Mouse (Mus musculus): Measurements from ENCODE around the gene Ube2o. TPM values are rescaled to one million over a fixed set of nuclear protein-coding genes. Genes with fewer than 3 reads are reported as not detected.

Gene Ube2o
- polyA plus RNA-seq (2014; fragmentation: Nextera tagmentation; extraction: Ambion mirVana) = 17.2 and 17.4 TPM in 2 replicates

GRCm38 (mm10) chr11:116581376-116581814, at the start of gene Ube2o:
Gene Ube2o (minus strand): TSS chr11:116581447.
- H3K27ac ChIP-seq (replicated peaks; ENCODE audit: low read depth, low read length) = peak within 1 kb of the TSS; percentile 73
- no peaks in the 10 kb centered on the region for H3K9me3 ChIP-seq (replicated peaks; ENCODE audit: control insufficient read depth, low read length)
- H3K4me1 ChIP-seq (ENCODE audit: control insufficient read depth, insufficient read depth, low read length) = peaks cover 2% of the 10 kb centered on the region; the same call in 1 of the 2 replicates
- H3K36me3 ChIP-seq (replicated peaks; ENCODE audit: control insufficient read depth, insufficient read depth, low read depth, low read length) = no peaks in the 10 kb centered on the region
- WGBS = 2% methylated on average over 38 of the region's 51 CpGs
- H3K4me3 ChIP-seq (ENCODE audit: low read depth, low read length) = peak within 1 kb of the TSS; percentile 93
- peak within 1 kb of the TSS; percentile 94 for H3K9ac ChIP-seq (replicated peaks; ENCODE audit: low read length)
- DNase-seq (ENCODE audit: low spot score) (peak; percentile 90), ATAC-seq (replicated peaks; ENCODE audit: insufficient number of reproducible peaks, low FRiP score, low TSS enrichment, low read depth) (peak; percentile 50)
- H3K4me2 ChIP-seq (ENCODE audit: low read depth, low read length) = peak within 1 kb of the TSS; percentile 80
- no peaks in the 10 kb centered on the region for H3K27me3 ChIP-seq (ENCODE audit: control insufficient read depth, insufficient read depth, low read length)

GRCm38 (mm10) chr11:116630171-116630965, 49.1 kb upstream of the Ube2o start:
- Histone ChIP-seq H3K9ac (replicated peaks; ENCODE audit: low read length) (no peak overlapping the region), H3K36me3 (replicated peaks; ENCODE audit: control insufficient read depth, insufficient read depth, low read depth, low read length) (no peaks in the 10 kb centered on the region), H3K4me1 (ENCODE audit: control insufficient read depth, insufficient read depth, low read length) (no peaks in the 10 kb centered on the region), H3K9me3 (replicated peaks; ENCODE audit: control insufficient read depth, low read length) (no peaks in the 10 kb centered on the region), H3K4me2 (ENCODE audit: low read depth, low read length) (no peak overlapping the region), H3K27me3 (ENCODE audit: control insufficient read depth, insufficient read depth, low read length) (no peaks in the 10 kb centered on the region), H3K4me3 (ENCODE audit: low read depth, low read length) (no peak overlapping the region), H3K27ac (replicated peaks; ENCODE audit: low read depth, low read length) (no peak overlapping the region)
- DNase-seq (ENCODE audit: low spot score) = no peak
- WGBS = 38% methylated on average over 12 of the region's 12 CpGs
- no peak for ATAC-seq (replicated peaks; ENCODE audit: insufficient number of reproducible peaks, low FRiP score, low TSS enrichment, low read depth)

GRCm38 (mm10) chr11:116629472-116629871, 48.2 kb upstream of the Ube2o start:
- no peaks in the 10 kb centered on the region for H3K9me3 ChIP-seq (replicated peaks; ENCODE audit: control insufficient read depth, low read length)
- no peak overlapping the region for H3K4me2 ChIP-seq (ENCODE audit: low read depth, low read length)
- H3K27ac ChIP-seq (replicated peaks; ENCODE audit: low read depth, low read length) = no peak overlapping the region
- no peaks in the 10 kb centered on the region for H3K36me3 ChIP-seq (replicated peaks; ENCODE audit: control insufficient read depth, insufficient read depth, low read depth, low read length)
- no peak for ATAC-seq (replicated peaks; ENCODE audit: insufficient number of reproducible peaks, low FRiP score, low TSS enrichment, low read depth)
- no peak overlapping the region for H3K9ac ChIP-seq (replicated peaks; ENCODE audit: low read length)
- no peaks in the 10 kb centered on the region for H3K27me3 ChIP-seq (ENCODE audit: control insufficient read depth, insufficient read depth, low read length)
- no peak overlapping the region for H3K4me3 ChIP-seq (ENCODE audit: low read depth, low read length)
- DNase-seq (ENCODE audit: low spot score) = no peak
- WGBS = 89% methylated on average over 6 of the region's 6 CpGs
- H3K4me1 ChIP-seq (ENCODE audit: control insufficient read depth, insufficient read depth, low read length) = no peaks in the 10 kb centered on the region

- Histone ChIP-seq H3K9me3 (replicated peaks; ENCODE audit: control insufficient read depth, low read length) (no peaks in the 10 kb centered on the region), H3K9ac (replicated peaks; ENCODE audit: low read length) (no peak overlapping the region), H3K36me3 (replicated peaks; ENCODE audit: control insufficient read depth, insufficient read depth, low read depth, low read length) (no peaks in the 10 kb centered on the region), H3K4me2 (ENCODE audit: low read depth, low read length) (no peak overlapping the region), H3K27me3 (ENCODE audit: control insufficient read depth, insufficient read depth, low read length) (peaks cover 2% of the 10 kb centered on the region; the same call in 1 of the 2 replicates), H3K4me3 (ENCODE audit: low read depth, low read length) (no peak overlapping the region), H3K27ac (replicated peaks; ENCODE audit: low read depth, low read length) (no peak overlapping the region), H3K4me1 (ENCODE audit: control insufficient read depth, insufficient read depth, low read length) (peaks cover 2% of the 10 kb centered on the region; the same call in 1 of the 2 replicates)
- no peak for ATAC-seq (replicated peaks; ENCODE audit: insufficient number of reproducible peaks, low FRiP score, low TSS enrichment, low read depth)
- 53% methylated on average over 9 of the region's 9 CpGs for WGBS
- DNase-seq (ENCODE audit: low spot score) = peak; percentile 94
Measured at GRCm38 (mm10) chr11:116628712-116629111, 47.5 kb upstream of the Ube2o start.

GRCm38 (mm10) chr11:116627072-116628020, 46.1 kb upstream of the Ube2o start:
- Histone ChIP-seq H3K4me1 (ENCODE audit: control insufficient read depth, insufficient read depth, low read length) (peaks cover 3% of the 10 kb centered on the region; the same call in 1 of the 2 replicates), H3K27ac (replicated peaks; ENCODE audit: low read depth, low read length) (no peak overlapping the region), H3K9ac (replicated peaks; ENCODE audit: low read length) (no peak overlapping the region), H3K27me3 (ENCODE audit: control insufficient read depth, insufficient read depth, low read length) (peaks cover 8% of the 10 kb centered on the region; the same call in 1 of the 2 replicates), H3K9me3 (replicated peaks; ENCODE audit: control insufficient read depth, low read length) (no peaks in the 10 kb centered on the region), H3K36me3 (replicated peaks; ENCODE audit: control insufficient read depth, insufficient read depth, low read depth, low read length) (no peaks in the 10 kb centered on the region), H3K4me3 (ENCODE audit: low read depth, low read length) (no peak overlapping the region), H3K4me2 (ENCODE audit: low read depth, low read length) (no peak overlapping the region)
- ATAC-seq (replicated peaks; ENCODE audit: insufficient number of reproducible peaks, low FRiP score, low TSS enrichment, low read depth) (no peak), DNase-seq (ENCODE audit: low spot score) (no peak)
- WGBS = 35% methylated on average over 10 of the region's 10 CpGs

GRCm38 (mm10) chr11:116626299-116627071, 45.2 kb upstream of the Ube2o start, which contains the start of gene Rhbdf2:
Gene Rhbdf2 (minus strand): TSS chr11:116627019.
- 75% methylated on average over 10 of the region's 10 CpGs for WGBS

More at GRCm38 (mm10) chr11:116626299-116627071, 45.2 kb upstream of the Ube2o start, which contains the start of gene Rhbdf2:
- Histone ChIP-seq H3K36me3 (replicated peaks; ENCODE audit: control insufficient read depth, insufficient read depth, low read depth, low read length) (no peaks in the 10 kb centered on the region), H3K27ac (replicated peaks; ENCODE audit: low read depth, low read length) (no peak within 1 kb of the TSS), H3K4me1 (ENCODE audit: control insufficient read depth, insufficient read depth, low read length) (peaks cover 3% of the 10 kb centered on the region; the same call in 1 of the 2 replicates), H3K27me3 (ENCODE audit: control insufficient read depth, insufficient read depth, low read length) (peaks cover 8% of the 10 kb centered on the region; the same call in 1 of the 2 replicates), H3K4me2 (ENCODE audit: low read depth, low read length) (no peak within 1 kb of the TSS), H3K4me3 (ENCODE audit: low read depth, low read length) (no peak within 1 kb of the TSS), H3K9ac (replicated peaks; ENCODE audit: low read length) (no peak within 1 kb of the TSS), H3K9me3 (replicated peaks; ENCODE audit: control insufficient read depth, low read length) (no peaks in the 10 kb centered on the region)
- DNase-seq (ENCODE audit: low spot score) (no peak), ATAC-seq (replicated peaks; ENCODE audit: insufficient number of reproducible peaks, low FRiP score, low TSS enrichment, low read depth) (no peak)

All from embryonic facial prominence, embryonic 11.5 days (tissue).